Mouse (Mus musculus) cerebellum, adult 11-12 months (tissue): ENCODE measurements around the gene Lhpp.

Experiments used
- DNase-seq: peaks from one replicate; pipeline ENCODE4 v3.0.0; 2022

Gene Lhpp

GRCm38 (mm10) chr7:132748076-132748769 lies 137.8 kb downstream of the Lhpp start:
- DNase-seq = no peak

- DNase-seq = no peak
Measured at GRCm38 (mm10) chr7:132749504-132749903, 139.1 kb downstream of the Lhpp start.

- DNase-seq = no peak
Measured at GRCm38 (mm10) chr7:132751716-132752115, 141.3 kb downstream of the Lhpp start.

DNA sequence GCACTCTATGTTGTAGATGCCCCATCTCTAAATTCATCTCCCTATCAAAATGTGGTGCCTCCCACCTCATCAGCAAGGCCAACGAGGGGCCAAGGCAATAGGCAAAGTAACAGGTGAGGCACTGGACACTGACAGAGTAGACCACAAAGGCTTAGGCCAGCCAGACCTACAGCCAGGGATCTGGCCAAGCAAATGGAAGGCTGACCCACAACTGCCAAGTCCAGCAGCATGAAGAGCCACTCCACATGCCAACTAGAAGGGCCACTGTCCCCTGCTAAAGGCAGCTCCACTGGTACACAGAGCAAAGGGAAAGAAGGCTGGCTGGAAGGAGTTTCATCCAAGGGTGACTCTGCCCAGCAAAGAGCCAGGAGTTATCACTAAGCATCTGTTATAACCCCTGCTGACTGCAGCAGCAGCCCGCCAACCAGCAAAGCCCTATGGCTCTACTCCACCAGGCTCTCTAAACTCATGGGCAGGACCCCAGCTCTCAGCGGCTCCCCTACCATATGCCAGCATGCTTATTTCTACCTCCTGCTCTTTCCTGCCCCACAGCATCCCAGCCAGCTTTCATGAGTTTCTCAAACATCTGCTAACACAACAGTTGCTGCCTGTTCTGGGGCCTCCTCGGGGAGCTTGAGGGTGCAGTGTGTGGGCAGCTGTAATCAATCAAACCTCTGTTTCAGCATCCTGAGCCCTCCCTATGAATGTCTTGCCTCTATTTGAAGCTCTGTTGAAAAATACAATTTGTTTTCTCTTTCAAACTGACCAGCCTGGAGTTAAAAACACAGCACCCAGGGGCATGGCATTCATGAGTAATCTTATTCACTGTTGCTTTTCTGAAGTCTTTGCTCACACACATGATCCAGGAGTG lies 143.3 kb downstream of the Lhpp start:
- no peak for DNase-seq

DNA sequence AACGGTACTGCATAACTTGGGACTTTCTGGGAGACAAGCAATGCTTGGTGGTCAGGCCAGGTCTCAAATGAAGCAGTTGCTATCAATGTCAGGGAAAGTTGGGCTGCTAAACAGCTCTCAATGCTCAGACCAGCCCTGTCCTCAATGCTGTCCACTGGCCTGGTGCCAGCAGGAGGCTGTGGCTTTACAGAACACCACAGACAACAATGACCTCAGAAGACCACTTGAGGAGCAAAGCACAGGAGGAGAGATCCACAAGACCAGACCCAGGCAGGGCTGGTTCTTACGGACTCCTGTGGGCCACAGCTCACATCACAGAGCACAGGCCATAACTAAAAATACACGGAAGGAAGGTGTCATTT lies 143.9 kb downstream of the Lhpp start:
- DNase-seq = no peak
